Mouse (Mus musculus) regulatory T cell (primary cell): ENCODE results near the gene Aarsd1.
"Not testable (repeated sequence)": the region's sequence is repeated elsewhere in the genome, so short reads cannot be mapped to it uniquely, and the experiment has no call there.

Experiments
- in situ Hi-C: fragments of 300-600 bp; cut with MboI, MseI; formaldehyde crosslinking; loops from one replicate; pipeline ENCODE4 v1.15.1; 2025; ENCODE audit warnings: high pct_unique_total_duplicates

Gene Aarsd1

DNA sequence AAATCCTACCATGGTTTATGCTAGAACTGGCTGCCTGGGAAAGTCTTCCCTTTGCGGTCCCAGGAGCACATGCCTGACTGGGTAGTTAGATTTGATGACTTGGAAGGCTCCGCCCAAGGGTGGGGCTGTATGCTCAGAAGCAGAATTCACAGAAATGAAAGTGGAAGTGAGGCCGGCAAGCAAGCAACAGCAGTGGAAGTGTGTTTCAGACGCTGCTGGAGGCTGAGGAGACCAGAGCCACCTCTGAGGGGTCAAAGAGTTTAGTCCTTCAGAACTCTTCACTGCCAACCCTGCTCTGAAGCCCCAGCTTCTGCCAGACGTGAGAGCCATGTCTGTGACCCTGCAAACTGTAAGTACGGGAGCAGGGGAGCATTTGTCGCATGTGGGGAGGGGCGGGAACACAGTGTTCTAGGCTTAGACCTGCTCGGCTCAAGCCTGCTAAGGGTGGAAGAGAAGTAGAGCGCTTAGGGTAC, 30.9 kb upstream of the Aarsd1 start, which contains the start of gene Ifi35:
TSS of gene Ifi35 (plus strand) at position 134 of the 473 bp plus-strand sequence.
- in situ Hi-C loops: no loop called here

- in situ Hi-C loops: no loop called here
These were observed 30.4 kb upstream of the Aarsd1 start for GRCm38 (mm10) chr11:101447786-101448185.

GRCm38 (mm10) chr11:101446860-101447259, 29.4 kb upstream of the Aarsd1 start:
- in situ Hi-C loops: not testable (repeated sequence)

- in situ Hi-C loops: no loop called here
These were observed 28.9 kb upstream of the Aarsd1 start for GRCm38 (mm10) chr11:101446319-101446718.

DNA sequence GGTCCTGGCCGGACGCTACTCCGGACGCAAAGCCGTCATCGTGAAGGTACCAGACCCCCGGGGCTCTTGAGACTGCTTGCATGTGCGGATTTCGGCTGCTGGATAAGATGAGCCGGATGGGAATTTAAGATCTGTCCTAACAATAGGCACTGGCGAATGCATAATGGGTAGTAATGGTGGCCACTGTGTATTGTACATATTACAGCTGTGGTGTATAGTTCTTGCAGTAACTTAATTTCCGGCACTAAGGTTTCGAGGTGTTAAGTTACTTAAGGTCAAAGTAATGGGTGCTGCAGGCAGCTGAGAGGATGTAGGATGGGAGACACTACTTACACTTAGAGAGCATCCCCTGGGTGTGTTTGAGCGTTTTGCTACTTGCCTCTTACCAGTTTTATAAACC, 25.3 kb upstream of the Aarsd1 start:
- in situ Hi-C loops: no loop called here

- in situ Hi-C loops: no loop called here
These were observed 24.8 kb upstream of the Aarsd1 start, which contains the start of gene Rpl27 for GRCm38 (mm10) chr11:101442127-101442693. Gene Rpl27, plus strand, starts transcription at chr11:101442298.

GRCm38 (mm10) chr11:101441450-101442126, 24.2 kb upstream of the Aarsd1 start:
- in situ Hi-C loops: not testable (repeated sequence)

DNA sequence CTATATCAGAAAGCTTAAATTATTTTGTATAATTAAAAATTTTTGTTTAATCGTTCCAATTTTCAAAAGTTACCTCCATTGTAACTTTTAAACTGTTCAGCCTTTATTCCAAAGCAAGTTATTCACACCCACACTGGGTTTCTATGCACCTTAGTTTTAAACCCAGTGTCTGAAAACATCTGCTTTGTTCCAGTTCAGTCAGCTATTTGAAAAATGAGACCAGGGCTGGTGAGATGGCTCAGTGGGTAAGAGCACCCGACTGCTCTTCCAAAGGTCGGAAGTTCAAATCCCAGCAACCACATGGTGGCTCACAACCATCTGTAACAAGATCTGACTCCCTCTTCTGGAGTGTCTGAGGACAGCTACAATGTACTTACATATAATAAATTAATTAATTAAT, 20.6 kb upstream of the Aarsd1 start:
- in situ Hi-C loops: loop anchor here (10.0 kb wide), 1 partner anchor 1447 kb away; the partner anchor contains the start of genes Ccdc103, Eftud2 and Fam187a

DNA sequence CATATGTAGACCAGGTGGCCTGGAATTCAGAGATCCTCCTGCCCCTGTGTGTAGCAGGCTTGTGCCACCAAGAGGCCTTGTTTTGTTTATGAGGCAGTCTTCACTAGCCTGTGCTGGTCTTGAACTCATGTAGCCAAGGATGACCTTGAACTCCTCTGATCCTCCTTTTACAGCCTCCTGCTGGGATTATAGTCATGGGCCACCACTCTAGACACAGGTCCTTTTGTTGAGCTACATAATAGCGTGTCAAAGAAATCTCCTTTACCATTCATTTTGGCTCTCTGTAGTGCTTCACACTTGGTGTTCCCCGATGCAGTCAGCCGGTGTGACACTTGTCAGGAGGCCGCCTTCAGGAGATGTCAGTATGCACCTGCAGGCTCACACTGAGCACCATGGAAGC, 19.5 kb upstream of the Aarsd1 start:
- in situ Hi-C loops: loop anchor here (10.0 kb wide), 1 partner anchor 1448 kb away; the partner anchor contains the start of genes Ccdc103, Eftud2 and Fam187a

DNA sequence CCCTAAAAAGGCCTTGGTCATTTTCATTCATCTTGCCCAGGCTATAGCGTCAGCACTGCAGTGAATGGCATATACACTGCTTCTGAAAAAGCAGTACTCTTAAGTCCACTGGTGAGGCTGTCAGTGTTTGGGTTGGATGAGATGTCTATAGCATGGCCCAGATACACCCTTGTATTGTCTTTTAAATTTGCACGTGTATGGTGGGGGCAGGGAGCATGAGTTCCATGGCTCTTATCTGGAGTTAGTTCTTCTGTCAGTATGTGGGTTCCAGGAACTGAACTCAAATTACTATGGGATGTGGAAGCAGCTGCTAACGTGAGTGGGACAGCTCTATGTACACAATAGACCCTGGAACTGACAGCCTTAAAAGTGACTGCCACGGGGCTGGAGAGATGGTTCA, 18.4 kb upstream of the Aarsd1 start:
- in situ Hi-C loops: loop anchor here (10.0 kb wide), 1 partner anchor 1449 kb away; the partner anchor contains the start of genes Ccdc103, Eftud2 and Fam187a

DNA sequence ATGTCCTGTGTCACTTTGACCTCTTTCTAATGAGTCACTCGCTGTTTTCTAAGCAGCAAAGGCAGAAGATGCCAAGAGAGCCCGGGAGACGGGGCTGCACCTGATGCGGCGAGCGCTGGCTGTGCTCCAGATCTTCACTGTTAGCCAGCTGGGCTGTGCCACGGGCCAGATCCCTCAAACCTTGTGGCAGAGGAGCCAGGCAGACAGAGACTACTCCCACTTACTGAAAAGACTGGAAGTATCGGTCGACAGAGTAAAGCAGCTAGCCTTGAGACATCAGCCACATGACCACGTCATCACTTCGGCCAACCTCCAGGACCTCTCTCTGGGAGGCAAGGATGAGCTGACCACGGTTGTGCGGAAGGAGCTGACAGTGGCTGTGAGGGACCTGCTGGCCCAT, 16.0 kb upstream of the Aarsd1 start:
- in situ Hi-C loops: loop anchor here (10.0 kb wide), 1 partner anchor 1451 kb away; the partner anchor contains the start of genes Ccdc103, Eftud2 and Fam187a

GRCm38 (mm10) chr11:101431327-101431726, 13.9 kb upstream of the Aarsd1 start:
- in situ Hi-C loops: loop anchor here (10.0 kb wide), 1 partner anchor 1453 kb away; the partner anchor contains the start of genes Ccdc103, Eftud2 and Fam187a

DNA sequence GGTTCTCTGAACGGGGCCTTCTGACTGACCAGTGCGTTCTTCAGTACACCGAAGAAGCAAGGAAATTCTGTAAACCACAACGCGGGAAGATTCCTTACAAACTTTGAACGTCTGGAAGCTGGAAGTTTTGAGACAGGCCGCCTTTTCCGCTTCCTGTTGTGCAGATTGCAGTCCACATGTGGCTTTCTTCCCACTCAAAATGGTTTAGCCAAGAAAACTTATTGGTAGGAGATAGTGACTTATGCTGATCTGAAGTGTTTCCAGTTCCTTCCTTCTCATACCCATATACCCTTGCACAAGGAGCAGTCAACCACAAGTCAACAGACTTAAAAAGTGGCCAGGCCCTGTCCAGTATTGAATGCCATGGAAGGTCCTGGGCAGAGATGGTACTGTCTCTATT, 8.8 kb upstream of the Aarsd1 start:
- in situ Hi-C loops: no loop called here

DNA sequence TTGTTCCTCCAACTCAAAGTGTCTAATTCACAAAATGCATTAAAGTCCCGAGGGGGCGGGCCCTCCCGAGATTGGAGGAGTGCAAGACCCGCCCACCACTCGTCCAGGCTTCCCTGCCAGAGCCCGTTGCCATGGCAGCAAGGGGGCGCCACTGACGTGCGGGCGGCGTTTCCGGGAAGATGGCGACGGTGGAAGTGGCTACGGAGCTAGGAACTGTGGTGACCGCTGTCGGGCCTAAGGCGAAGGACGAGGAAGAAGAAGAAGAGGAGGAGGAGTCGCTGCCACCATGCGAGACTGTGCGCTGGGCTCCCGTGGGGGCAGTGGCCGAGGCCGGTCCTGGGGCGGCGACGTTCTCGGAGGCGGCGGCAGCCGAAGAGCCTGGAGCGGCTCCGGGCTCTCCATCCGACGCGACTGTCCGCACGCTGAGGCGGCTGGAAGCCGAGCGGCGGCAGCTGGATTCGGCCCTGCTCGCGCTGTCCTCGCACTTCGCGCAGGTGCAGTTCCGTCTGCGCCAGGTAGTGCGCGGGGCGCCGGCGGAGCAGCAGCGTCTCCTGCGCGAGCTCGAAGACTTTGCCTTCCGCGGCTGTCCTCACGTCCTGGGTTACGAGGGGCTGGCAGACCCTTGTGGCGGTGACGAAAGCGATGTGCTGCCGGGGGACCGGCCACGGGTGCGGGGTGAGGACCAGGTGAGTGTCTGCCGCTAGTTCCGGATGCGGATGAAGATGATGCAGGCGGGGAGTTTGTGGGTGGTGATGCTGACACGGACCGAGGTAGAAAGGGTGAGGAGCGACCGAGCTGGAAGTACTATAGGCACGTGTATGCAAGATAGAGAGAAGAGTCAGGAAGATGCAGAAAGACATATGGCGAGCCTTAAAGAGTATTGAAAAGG, 7.8 kb upstream of the Aarsd1 start, which contains the start of the genes Rundc1 and Ptges3l:
TSS of gene Rundc1 (plus strand) at position 161 of the 889 bp plus-strand sequence.
TSS of gene Ptges3l (minus strand) at position 409 of the 889 bp plus-strand sequence.
- in situ Hi-C loops: no loop called here

DNA sequence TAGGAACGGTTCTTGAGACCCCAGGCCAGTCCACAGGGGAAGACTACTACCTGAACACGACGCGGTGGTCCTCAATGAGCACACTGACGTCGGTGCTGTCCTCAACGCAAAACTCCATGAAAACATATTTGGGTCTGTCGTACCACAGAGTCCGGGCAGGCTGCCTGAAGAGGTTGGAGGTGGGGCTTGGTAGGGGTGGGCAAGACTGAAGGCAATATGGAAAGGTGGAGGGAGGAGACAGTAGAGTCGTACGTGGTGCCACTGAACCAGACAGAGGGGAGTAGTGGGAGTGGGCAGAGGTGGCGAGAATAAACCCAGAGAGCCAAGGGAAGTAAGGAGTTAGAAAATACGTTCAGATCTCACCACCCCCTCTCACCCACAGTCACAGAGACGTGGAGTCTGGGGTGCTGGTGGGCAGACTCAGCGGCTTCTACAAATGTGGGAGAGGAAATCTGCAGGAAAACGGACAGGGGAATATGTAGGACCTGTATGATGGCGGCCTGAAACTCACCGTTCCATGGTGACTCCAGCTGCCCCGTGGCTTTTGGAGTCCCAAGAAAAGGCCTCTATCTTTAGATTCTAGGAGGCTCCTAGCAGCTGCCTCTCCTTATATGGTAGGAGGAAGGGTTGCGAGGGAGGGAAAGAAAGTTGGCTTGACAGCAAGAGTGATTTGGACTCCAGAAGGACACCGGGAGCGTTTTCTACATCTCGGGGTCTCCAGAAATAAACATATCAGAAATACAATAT, 6.9 kb upstream of the Aarsd1 start, which contains the start of gene Gm27029:
TSS of gene Gm27029 (minus strand) at position 692 of the 747 bp plus-strand sequence.
- in situ Hi-C loops: no loop called here

- in situ Hi-C loops: no loop called here
These were observed 2.7 kb upstream of the Aarsd1 start for GRCm38 (mm10) chr11:101420148-101420547.

DNA sequence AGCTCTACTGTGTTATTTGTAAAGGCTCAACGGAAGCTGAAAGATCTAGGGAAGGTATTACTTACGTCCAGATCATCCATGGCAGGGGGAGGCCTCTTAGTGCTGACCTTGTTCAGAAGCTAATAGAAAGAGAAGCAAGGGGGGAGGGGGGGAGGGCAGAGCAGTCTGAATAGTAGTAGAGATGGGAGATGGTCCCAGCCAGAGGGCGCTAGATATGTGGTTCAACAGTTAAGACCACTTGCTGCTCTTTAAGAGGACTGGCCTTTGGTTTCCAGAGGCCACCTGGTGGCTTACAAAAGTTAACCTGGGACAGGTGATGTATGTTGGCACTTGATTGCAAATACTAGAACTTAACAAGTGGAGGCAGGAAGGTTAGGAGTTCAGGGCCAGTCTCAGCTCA, 2.2 kb upstream of the Aarsd1 start:
- in situ Hi-C loops: loop anchor here (5.0 kb wide), 1 partner anchor 87 kb away; the partner anchor contains the start of gene Aoc3

GRCm38 (mm10) chr11:101418991-101419390, 1.6 kb upstream of the Aarsd1 start:
- in situ Hi-C loops: loop anchor here (5.0 kb wide), 1 partner anchor 87 kb away; the partner anchor contains the start of gene Aoc3

DNA sequence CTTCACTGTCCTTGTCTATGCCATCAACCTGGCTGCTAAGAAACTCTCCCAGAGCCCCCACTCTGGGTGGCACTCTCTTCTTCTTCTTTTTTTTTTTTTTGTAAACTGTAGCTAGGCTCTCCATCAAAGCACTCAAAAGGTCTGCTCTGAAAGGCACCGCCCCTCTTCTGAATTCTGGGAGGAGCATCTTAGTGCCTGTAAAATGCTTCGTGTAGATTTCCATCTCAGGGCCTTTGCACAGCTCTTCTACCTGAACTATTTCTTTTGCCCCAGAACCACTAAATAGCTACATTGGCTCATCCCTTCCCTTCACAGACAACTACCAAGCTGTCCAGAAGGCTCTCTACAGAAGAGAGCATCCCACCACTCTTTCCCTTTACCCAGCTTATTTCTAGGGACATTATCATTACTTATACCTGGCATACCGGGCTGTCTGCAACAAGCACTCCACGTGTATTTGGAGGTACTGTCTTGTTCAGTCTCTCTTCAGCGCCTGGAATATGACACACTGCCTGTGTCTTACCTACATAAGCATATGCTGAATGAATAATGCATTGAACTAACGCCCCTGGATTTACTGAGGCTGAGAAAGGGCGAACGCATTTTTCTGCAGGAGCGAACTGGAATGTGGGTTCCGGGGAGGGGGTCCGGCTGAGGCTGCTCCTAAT, 848 bp downstream of the Aarsd1 start:
- in situ Hi-C loops: loop anchor here (5.0 kb wide), 1 partner anchor 84 kb away; the partner anchor contains the start of gene Aoc3

GRCm38 (mm10) chr11:101415306-101415705, 2.1 kb downstream of the Aarsd1 start:
- in situ Hi-C loops: loop anchor here (5.0 kb wide), 1 partner anchor 83 kb away; the partner anchor contains the start of gene Aoc3
